Mouse (Mus musculus) limb, embryonic 14.5 days (tissue): ENCODE data around the gene Gm49711. TPM values are rescaled to one million over a fixed set of nuclear protein-coding genes. Genes with fewer than 3 reads are reported as not detected.

ENCODE experiments used
- ATAC-seq: fragments of 200-750 bp; cut with Nextera tagmentation; 2 replicates; pipeline ENCODE4 v1.8.0; 2017; ENCODE audit warnings: low read depth, moderate number of reproducible peaks, moderate TSS enrichment; ENCODE audit not compliant: low FRiP score
- DNase-seq: peaks from one replicate; pipeline ENCODE4 v3.0.0-alpha.2; 2015; ENCODE audit warnings: low spot score
- H3K27ac ChIP-seq: fragments of 300-500 bp; sonication (generic); replicated peaks from 2 replicates; pipeline ENCODE4 v1.5.1; 2014; ENCODE audit warnings: low read depth, mild to moderate bottlenecking, low read length, moderate library complexity, mixed read lengths
- H3K27me3 ChIP-seq: fragments of 300-500 bp; sonication (generic); 2 replicates; pipeline ENCODE4 v1.6.1; 2014; ENCODE audit warnings: low read length, mixed read lengths; ENCODE audit not compliant: control insufficient read depth, insufficient read depth
- H3K36me3 ChIP-seq: fragments of 300-500 bp; sonication (generic); 2 replicates; pipeline ENCODE4 v1.6.1; 2014; ENCODE audit warnings: mild to moderate bottlenecking, low read length, moderate library complexity, mixed read lengths; ENCODE audit not compliant: control insufficient read depth, insufficient read depth
- H3K4me1 ChIP-seq: fragments of 300-500 bp; sonication (generic); 2 replicates; pipeline ENCODE4 v1.6.1; 2014; ENCODE audit warnings: antibody characterized with exemption, low read length, mixed read lengths; ENCODE audit not compliant: control insufficient read depth, insufficient read depth
- H3K4me2 ChIP-seq: fragments of 300-500 bp; sonication (generic); replicated peaks from 2 replicates; pipeline ENCODE4 v1.6.1; 2014; ENCODE audit warnings: low read depth, mild to moderate bottlenecking, low read length, moderate library complexity; ENCODE audit not compliant: severe bottlenecking
- H3K4me3 ChIP-seq: fragments of 300-500 bp; sonication (generic); replicated peaks from 2 replicates; pipeline ENCODE4 v1.5.1; 2014; ENCODE audit warnings: low read length
- H3K9ac ChIP-seq: fragments of 300-500 bp; sonication (generic); 2 replicates; pipeline ENCODE4 v1.6.1; 2014; ENCODE audit warnings: mild to moderate bottlenecking, low read depth, low read length, moderate library complexity; ENCODE audit not compliant: severe bottlenecking
- H3K9me3 ChIP-seq: fragments of 300-500 bp; sonication (generic); 2 replicates; pipeline ENCODE4 v1.6.1; 2016; ENCODE audit warnings: low read length; ENCODE audit not compliant: control insufficient read depth
- POLR2A ChIP-seq: fragments of 200-500 bp; IDR thresholded peaks from 2 replicates; pipeline ENCODE4 v1.8.0; 2012; ENCODE audit warnings: inconsistent platforms, mild to moderate bottlenecking, moderate library complexity, borderline replicate concordance; ENCODE audit not compliant: insufficient read depth, insufficient read length; ENCODE audit errors: extremely low read depth
- WGBS: fragments of 180-500 bp; shearing (Covaris S2); extraction: QIAGEN DNeasy Blood & Tissue Kit; methylation state at CpG from one replicate; pipeline ENCODE4 v1.1.7; 2014; 5-methylcytosine and 5-hydroxymethylcytosine counted together
- polyA plus RNA-seq, 2 experiments: library from polyadenylated mRNA; depleted of rRNA in 1 of 2; stranded (reverse) in 1 of 2; unstranded in 1 of 2; fragments of >200 nt; fragmentation: Nextera tagmentation in 1 of 2; extraction: Ambion mirVana in 1 of 2; gene quantifications; 2 replicates each; pipeline versions ENCODE4 v1.2.1 to v1.2.3; 2012 to 2014

The Gm49711 gene
- polyA plus RNA-seq, 2 experiments, result 0.24 TPM; not detected in 1

- WGBS, result 71% methylated on average over 17 of the region's 17 CpGs
Observed at GRCm38 (mm10) chr16:92120899-92121531, 62.9 kb downstream of the Gm49711 start.

GRCm38 (mm10) chr16:92127226-92127625 lies 69.1 kb downstream of the Gm49711 start:
- WGBS, result 53% methylated on average over 4 of the region's 4 CpGs
- no peaks in the 10 kb centered on the region for H3K4me1 ChIP-seq
- no peak for TF ChIP-seq POLR2A

More at GRCm38 (mm10) chr16:92120899-92121531, 62.9 kb downstream of the Gm49711 start:
- Histone ChIP-seq H3K4me3 (no peak overlapping the region), H3K9me3 (peaks cover 6% of the 10 kb centered on the region), H3K9ac (no peak overlapping the region), H3K27ac (no peak overlapping the region), H3K27me3 (no peaks in the 10 kb centered on the region), H3K4me1 (peaks cover 8% of the 10 kb centered on the region), H3K36me3 (no peaks in the 10 kb centered on the region), H3K4me2 (no peak overlapping the region)
- no peak for TF ChIP-seq POLR2A
- ATAC-seq, result no peak
- DNase-seq, result no peak

GRCm38 (mm10) chr16:92127666-92128065 lies 69.5 kb downstream of the Gm49711 start:
- H3K27me3 ChIP-seq, result no peaks in the 10 kb centered on the region
- peaks cover 6% of the 10 kb centered on the region for H3K9me3 ChIP-seq
- 81% methylated on average over 5 of the region's 5 CpGs for WGBS
- H3K9ac ChIP-seq, result no peak overlapping the region
- H3K4me3 ChIP-seq, result no peak overlapping the region
- H3K36me3 ChIP-seq, result no peaks in the 10 kb centered on the region
- H3K4me1 ChIP-seq, result no peaks in the 10 kb centered on the region
- ATAC-seq (no peak), DNase-seq (no peak)
- H3K4me2 ChIP-seq, result no peak overlapping the region
- H3K27ac ChIP-seq, result no peak overlapping the region
- TF ChIP-seq POLR2A, result no peak

More at GRCm38 (mm10) chr16:92127226-92127625, 69.1 kb downstream of the Gm49711 start:
- Histone ChIP-seq H3K9ac (no peak overlapping the region), H3K27me3 (no peaks in the 10 kb centered on the region), H3K27ac (no peak overlapping the region), H3K4me3 (no peak overlapping the region), H3K4me2 (no peak overlapping the region), H3K36me3 (no peaks in the 10 kb centered on the region), H3K9me3 (peaks cover 6% of the 10 kb centered on the region)
- no peak for DNase-seq
- no peak for ATAC-seq

- ATAC-seq, result no peak
- DNase-seq, result no peak
- Histone ChIP-seq H3K9ac (no peak overlapping the region), H3K9me3 (no peaks in the 10 kb centered on the region), H3K4me3 (no peak overlapping the region), H3K27ac (no peak overlapping the region), H3K4me1 (no peaks in the 10 kb centered on the region), H3K27me3 (no peaks in the 10 kb centered on the region), H3K4me2 (no peak overlapping the region), H3K36me3 (no peaks in the 10 kb centered on the region)
- no peak for TF ChIP-seq POLR2A
- 94% methylated on average over 8 of the region's 8 CpGs for WGBS
Observed at GRCm38 (mm10) chr16:92129843-92130242, 71.7 kb downstream of the Gm49711 start.

DNA sequence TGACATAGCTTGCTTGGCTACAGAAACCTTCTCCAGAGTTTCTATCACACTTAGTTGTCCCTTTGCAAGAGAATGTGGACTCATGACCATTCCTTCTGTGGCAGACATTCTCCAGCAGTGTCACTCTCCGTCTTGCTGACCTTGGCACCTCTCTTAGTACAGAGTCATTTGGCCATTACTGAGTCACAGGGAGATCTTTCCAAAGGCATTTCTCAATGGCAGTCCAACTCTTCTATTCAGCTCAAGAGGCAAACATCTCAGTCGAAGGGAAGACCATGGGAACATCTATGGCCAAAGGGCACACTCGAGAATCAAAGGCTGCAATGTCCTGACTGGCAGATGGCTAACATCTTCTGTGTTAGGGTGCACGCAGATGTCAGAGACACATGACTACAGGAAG lies 74.4 kb downstream of the Gm49711 start:
- Histone ChIP-seq H3K4me2 (no peak overlapping the region), H3K27ac (no peak overlapping the region), H3K36me3 (no peaks in the 10 kb centered on the region), H3K9me3 (no peaks in the 10 kb centered on the region), H3K27me3 (no peaks in the 10 kb centered on the region), H3K4me3 (no peak overlapping the region), H3K9ac (no peak overlapping the region), H3K4me1 (no peaks in the 10 kb centered on the region)
- ATAC-seq, result no peak
- TF ChIP-seq POLR2A, result no peak
- no peak for DNase-seq
- 84% methylated on average over 4 of the region's 4 CpGs for WGBS
